Mouse (Mus musculus) myocyte (in vitro differentiated cells): ENCODE results near the gene Gm12569. TPM values are rescaled to one million over a fixed set of nuclear protein-coding genes. Genes with fewer than 3 reads are reported as not detected.

Experiments
- H3K27me3 ChIP-seq: one replicate; pipeline ENCODE4 v1.6.1; 2011; ENCODE audit not compliant: control insufficient read depth, insufficient read depth, insufficient read length
- H3K36me3 ChIP-seq: one replicate; pipeline ENCODE4 v1.6.1; 2011; ENCODE audit not compliant: control insufficient read depth, insufficient read depth
- H3K4me2 ChIP-seq: one replicate; pipeline ENCODE4 v1.6.1; 2011; ENCODE audit warnings: low read depth, control low read depth
- H3K4me3 ChIP-seq: one replicate; pipeline ENCODE4 v1.5.1; 2011; ENCODE audit warnings: mild to moderate bottlenecking, control low read depth, moderate library complexity
- H3K79me2 ChIP-seq: one replicate; pipeline ENCODE4 v1.6.1; 2011; ENCODE audit not compliant: control insufficient read depth, insufficient read depth
- H3ac ChIP-seq: one replicate; pipeline ENCODE4 v1.6.1; 2011; ENCODE audit not compliant: control insufficient read depth, insufficient read length
- CEBPB ChIP-seq: IDR thresholded peaks from 2 replicates; pipeline ENCODE4 v1.6.1; 2011; ENCODE audit warnings: mild to moderate bottlenecking, moderate library complexity; ENCODE audit not compliant: poor library complexity, insufficient read depth, severe bottlenecking
- E2F4 ChIP-seq: IDR thresholded peaks from one replicate; pipeline ENCODE4 v1.6.1; 2011; ENCODE audit warnings: mild to moderate bottlenecking, control low read depth, moderate library complexity; ENCODE audit not compliant: insufficient read depth
- MAX ChIP-seq: IDR thresholded peaks from one replicate; pipeline ENCODE4 v1.6.1; 2011; ENCODE audit warnings: low read depth, mild to moderate bottlenecking, control low read depth
- MYOD1 ChIP-seq, 3 experiments: IDR thresholded peaks; one replicate each; pipeline ENCODE4 v1.6.1; 2011; ENCODE audit warnings: control low read depth in 2 of 3, low read depth in 2 of 3, mild to moderate bottlenecking in 2 of 3, moderate library complexity in 1 of 3; ENCODE audit not compliant: insufficient read length in 2 of 3, control insufficient read depth in 1 of 3
- MYOG ChIP-seq, 3 experiments: IDR thresholded peaks; one replicate each; pipeline ENCODE4 v1.6.1; 2011; ENCODE audit warnings: control low read depth in 2 of 3, low read depth in 2 of 3, mild to moderate bottlenecking in 2 of 3; ENCODE audit not compliant: insufficient read length in 2 of 3, control insufficient read depth in 1 of 3, insufficient read depth in 1 of 3
- POLR2A ChIP-seq: IDR thresholded peaks from one replicate; pipeline ENCODE4 v1.6.1; 2011; ENCODE audit warnings: low read depth, mild to moderate bottlenecking, control low read depth, moderate library complexity; ENCODE audit not compliant: insufficient read length
- POLR2AphosphoS2 ChIP-seq: IDR thresholded peaks from one replicate; pipeline ENCODE4 v1.6.1; 2011; ENCODE audit warnings: low read depth, control low read depth; ENCODE audit not compliant: insufficient read length
- REST ChIP-seq: IDR thresholded peaks from one replicate; pipeline ENCODE4 v1.6.1; 2011; ENCODE audit warnings: mild to moderate bottlenecking, control low read depth, moderate library complexity; ENCODE audit not compliant: insufficient read depth, insufficient read length
- SRF ChIP-seq: IDR thresholded peaks from one replicate; pipeline ENCODE4 v1.6.1; 2011; ENCODE audit warnings: low read depth; ENCODE audit not compliant: control insufficient read depth, insufficient read length
- TCF12 ChIP-seq: IDR thresholded peaks from one replicate; pipeline ENCODE4 v1.6.1; 2011; ENCODE audit warnings: mild to moderate bottlenecking, control low read depth; ENCODE audit not compliant: poor library complexity, insufficient read depth, severe bottlenecking
- TCF3 ChIP-seq: IDR thresholded peaks from one replicate; pipeline ENCODE4 v1.6.1; 2011; ENCODE audit warnings: low read depth, control low read depth; ENCODE audit not compliant: insufficient read length
- USF1 ChIP-seq: IDR thresholded peaks from one replicate; pipeline ENCODE4 v1.6.1; 2011; ENCODE audit warnings: low read depth, mild to moderate bottlenecking, control low read depth, moderate library complexity
- polyA plus RNA-seq: library from polyadenylated mRNA; unstranded; fragments of >200 nt; fragmentation: generic; extraction: Trizol; gene quantifications from one replicate; pipeline ENCODE4 v1.2.1, GENCODE M21; 2012; ENCODE audit warnings: missing spikeins

The Gm12569 gene
- polyA plus RNA-seq, 1 experiment, result not detected

DNA sequence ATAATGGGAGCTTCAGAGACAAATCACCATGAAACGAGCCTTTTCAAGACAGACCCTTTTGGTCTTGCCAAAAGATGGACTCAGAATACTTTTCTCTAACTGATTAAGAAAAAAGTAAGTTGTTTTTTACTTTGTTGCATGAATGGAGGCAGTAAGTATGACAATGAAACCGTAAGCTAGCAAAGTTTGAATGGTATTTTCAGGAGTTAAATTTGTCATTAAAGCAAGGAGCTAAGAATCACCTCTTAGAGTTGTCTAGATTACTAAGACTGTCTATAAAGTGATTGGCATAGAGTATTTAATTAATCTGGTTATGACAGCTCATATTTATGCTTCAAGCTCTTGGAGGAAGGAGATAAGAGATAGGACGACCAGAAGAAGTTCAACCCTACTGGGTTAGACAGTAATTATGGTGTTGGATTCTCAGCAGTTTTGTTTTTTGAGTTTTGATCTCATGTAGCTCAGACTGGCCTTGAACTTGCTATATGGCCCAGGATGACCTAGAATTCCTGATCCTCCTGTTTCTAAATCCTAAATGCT, 41.5 kb downstream of the Gm12569 start, which contains the start of gene Clk4:
Clk4 (plus strand) TSS at position 51 of the 540 bp plus-strand sequence.
- peaks cover 5% of the 10 kb centered on the region for H3K27me3 ChIP-seq
- H3K4me3 ChIP-seq, result peak within 1 kb of the TSS; percentile 90
- TF ChIP-seq POLR2A (no peak), USF1 (no peak), MYOD1 (IDR thresholded peaks at IDR 0.05; ENCODE audit: control insufficient read depth in 1 of 3, insufficient read length in 2 of 3, low read depth in 2 of 3) (no peak), REST (no peak), TCF3 (no peak), MYOG (IDR thresholded peaks at IDR 0.05; ENCODE audit: control insufficient read depth in 1 of 3, insufficient read depth in 1 of 3, insufficient read length in 2 of 3, low read depth in 2 of 3) (no peak), TCF12 (no peak), SRF (no peak), CEBPB (no peak), POLR2AphosphoS2 (no peak), E2F4 (no peak), MAX (no peak)
- H3K4me2 ChIP-seq, result peak within 1 kb of the TSS; percentile 91
- peaks cover 3% of the 10 kb centered on the region for H3K36me3 ChIP-seq
- peaks cover 36% of the 10 kb centered on the region for H3K79me2 ChIP-seq
- peak within 1 kb of the TSS; percentile 76 for H3ac ChIP-seq

DNA sequence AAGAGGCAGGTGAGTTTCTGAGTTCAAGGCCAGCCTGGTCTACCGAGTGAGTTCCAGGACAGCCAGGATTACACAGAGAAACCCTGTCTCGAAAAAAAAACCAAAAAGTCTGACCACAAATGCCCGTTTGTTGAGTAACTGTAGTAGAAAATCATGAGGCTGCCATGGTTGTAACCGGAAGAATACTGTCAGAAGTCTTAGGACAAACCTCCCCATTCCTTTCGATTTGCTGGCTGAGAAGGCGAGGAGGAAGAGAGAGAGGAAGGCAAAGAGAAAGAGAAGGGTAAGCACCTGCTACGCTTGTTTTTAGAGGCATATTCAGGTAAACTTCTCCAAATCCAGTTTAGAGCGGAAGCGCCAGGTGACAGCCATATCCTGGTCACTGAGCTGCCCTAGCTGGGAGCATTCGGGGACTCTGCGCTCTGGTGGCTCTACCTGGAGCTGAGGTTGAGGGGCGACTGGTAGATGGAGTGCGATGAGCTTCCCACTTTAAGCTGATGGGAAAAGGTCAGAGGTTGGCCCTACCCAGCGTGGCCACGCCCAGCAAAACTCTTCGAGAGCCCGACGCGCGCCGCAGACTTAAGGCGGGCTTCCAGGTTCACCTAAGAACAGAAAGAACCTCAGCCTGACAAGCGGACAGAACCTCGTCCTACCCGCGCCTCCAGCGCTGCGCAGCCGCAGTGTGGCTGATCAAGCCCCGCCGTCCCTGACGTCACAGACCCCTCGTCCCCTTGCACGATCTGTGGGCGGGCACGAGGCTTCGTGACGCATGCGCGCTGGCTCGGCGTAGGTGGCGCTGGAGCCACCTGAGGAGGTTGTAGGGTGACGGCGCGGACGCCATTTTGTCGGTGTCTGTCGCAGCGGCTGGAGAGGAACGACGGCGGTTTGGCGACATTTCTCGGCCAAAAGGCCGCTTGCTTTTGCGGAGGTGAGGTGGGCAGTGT, 42.3 kb downstream of the Gm12569 start, which contains the start of gene BC049762:
BC049762 (minus strand) TSS at position 705 of the 944 bp plus-strand sequence.
- Histone ChIP-seq H3K36me3 (peaks cover 12% of the 10 kb centered on the region), H3K4me2 (peak within 1 kb of the TSS; percentile 96)
- TF ChIP-seq POLR2AphosphoS2, result peak; percentile 98
- TF ChIP-seq MYOD1 (IDR thresholded peaks at IDR 0.05; ENCODE audit: control insufficient read depth in 1 of 3, insufficient read length in 2 of 3, low read depth in 2 of 3), result no peak
- peak in 2 of 3 experiments; percentile 14 to 53 for TF ChIP-seq MYOG (IDR thresholded peaks at IDR 0.05; ENCODE audit: control insufficient read depth in 1 of 3, insufficient read depth in 1 of 3, insufficient read length in 2 of 3, low read depth in 2 of 3)
- peak; percentile 99 for TF ChIP-seq POLR2A
- TF ChIP-seq REST, result peak; percentile 20
- TF ChIP-seq MAX, result no peak
- TF ChIP-seq TCF3, result peak; percentile 1
- peak; percentile 14 for TF ChIP-seq USF1

DNA sequence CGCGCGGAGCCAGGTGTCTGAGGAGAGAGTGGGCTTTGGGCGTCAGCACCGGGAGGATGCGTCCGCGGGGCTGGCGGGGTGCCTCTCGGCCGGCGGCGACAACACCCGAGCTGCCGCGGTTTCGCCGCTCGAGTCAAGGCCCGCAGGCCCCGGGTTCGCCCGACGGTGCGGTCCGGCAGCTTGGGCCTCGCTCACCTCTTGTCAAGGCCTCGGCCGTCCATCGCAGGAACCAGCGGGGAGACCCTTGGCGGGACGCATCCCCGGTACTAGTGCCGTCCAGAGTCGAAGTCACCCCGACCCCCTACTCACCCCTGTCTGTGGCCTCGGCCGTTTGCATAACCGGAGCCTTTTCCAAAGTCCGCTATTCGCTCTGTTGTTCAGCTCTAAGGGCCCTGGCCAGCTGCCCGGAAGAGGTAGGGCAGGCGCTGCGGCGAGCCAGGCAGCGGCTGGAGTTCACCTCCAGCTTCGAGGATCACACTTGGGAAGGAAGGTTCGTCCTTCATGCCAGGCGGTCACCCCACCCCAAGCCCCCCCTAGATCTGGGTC, 43.1 kb downstream of the Gm12569 start:
- Histone ChIP-seq H3ac (peak overlapping the region; percentile 76), H3K4me3 (peak overlapping the region; percentile 90), H3K4me2 (peak overlapping the region; percentile 96), H3K36me3 (peaks cover 17% of the 10 kb centered on the region), H3K27me3 (no peaks in the 10 kb centered on the region), H3K79me2 (peaks cover 52% of the 10 kb centered on the region)
- no peak for TF ChIP-seq CEBPB
- no peak for TF ChIP-seq MYOD1 (IDR thresholded peaks at IDR 0.05; ENCODE audit: control insufficient read depth in 1 of 3, insufficient read length in 2 of 3, low read depth in 2 of 3)
- no peak for TF ChIP-seq MAX
- TF ChIP-seq TCF12, result no peak
- no peak for TF ChIP-seq E2F4
- TF ChIP-seq POLR2A, result no peak
- TF ChIP-seq POLR2AphosphoS2, result peak; percentile 39
- TF ChIP-seq USF1, result no peak

More for the DNA sequence above, 42.3 kb downstream of the Gm12569 start, which contains the start of gene BC049762:
- peaks cover 45% of the 10 kb centered on the region for H3K79me2 ChIP-seq
- H3K27me3 ChIP-seq, result no peaks in the 10 kb centered on the region
- H3K4me3 ChIP-seq, result peak within 1 kb of the TSS; percentile 90
- H3ac ChIP-seq, result peak within 1 kb of the TSS; percentile 76

DNA sequence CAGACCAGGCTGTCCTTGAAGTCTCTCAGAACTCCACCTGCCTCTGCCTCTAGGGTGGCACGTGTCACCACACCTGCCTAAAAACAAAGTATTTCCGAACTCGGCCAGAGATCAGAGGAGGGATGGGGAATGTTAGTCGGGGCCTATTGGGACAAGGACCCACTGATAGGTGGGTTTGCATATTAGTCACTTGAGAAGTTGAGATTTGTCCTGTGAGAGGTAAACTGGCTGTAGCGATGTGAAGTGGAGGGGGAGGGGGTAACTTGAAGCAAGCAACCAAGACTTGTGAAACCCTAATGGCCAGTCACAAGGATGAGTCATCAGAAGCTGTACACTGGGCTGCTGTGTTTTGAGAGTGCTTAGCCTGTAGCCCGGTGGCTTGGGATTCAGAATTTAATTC, 44.1 kb downstream of the Gm12569 start:
- peak overlapping the region; percentile 90 for H3K4me3 ChIP-seq
- H3K79me2 ChIP-seq, result peaks cover 60% of the 10 kb centered on the region
- H3K36me3 ChIP-seq, result peaks cover 21% of the 10 kb centered on the region
- H3K27me3 ChIP-seq, result no peaks in the 10 kb centered on the region
- H3ac ChIP-seq, result no peak overlapping the region
- TF ChIP-seq E2F4 (no peak), TCF3 (no peak), SRF (no peak), POLR2A (no peak), USF1 (no peak), MAX (no peak), CEBPB (peak; percentile 63; the same call in 1 of the 2 replicates), MYOD1 (IDR thresholded peaks at IDR 0.05; ENCODE audit: control insufficient read depth in 1 of 3, insufficient read length in 2 of 3, low read depth in 2 of 3) (no peak)
- H3K4me2 ChIP-seq, result peak overlapping the region; percentile 96
